Mouse (Mus musculus): ENCODE results near the gene Phex. TPM values are rescaled to one million over a fixed set of nuclear protein-coding genes. Genes with fewer than 3 reads are reported as not detected.

The Phex gene
- polyA plus RNA-seq (2012; rRNA removed), result 0.20 and 0.73 TPM in 2 replicates

GRCm38 (mm10) chrX:157415212-157415611, at the start of gene Phex:
Phex (minus strand) TSS chrX:157415312.

Other genes starting within 250 kb of the Phex start
- gene Sms, start 77.0 kb upstream of the Phex start, polyA plus RNA-seq (2012; rRNA removed), result 93.1 and 95.4 TPM in 2 replicates
- 2.3 and 3.9 TPM in 2 replicates for gene Yy2, start 153.7 kb upstream of the Phex start, polyA plus RNA-seq (2012; rRNA removed)
- 35.0 and 35.1 TPM in 2 replicates for gene Mbtps2, start 183.4 kb upstream of the Phex start, polyA plus RNA-seq (2012; rRNA removed)